Mouse (Mus musculus) stomach, postnatal 0 days (tissue): ENCODE data around the gene Tefm.

Experiments used
- CTCF ChIP-seq: IDR thresholded peaks from 2 replicates; pipeline ENCODE4 v1.5.1; 2016; ENCODE audit warnings: antibody characterized with exemption, low read depth, mild to moderate bottlenecking, moderate library complexity
- EP300 ChIP-seq: optimal IDR thresholded peaks from 2 replicates; pipeline ENCODE3; 2016; ENCODE audit warnings: antibody characterized with exemption

- TF ChIP-seq CTCF (no peak), EP300 (no peak)
Measured at GRCm38 (mm10) chr11:80170351-80170750, 28.4 kb upstream of the Tefm start.
